Mouse (Mus musculus): Measurements from ENCODE around the gene Myo5a. TPM values are rescaled to one million over a fixed set of nuclear protein-coding genes. Genes with fewer than 3 reads are reported as not detected.

Myo5a gene
- polyA plus RNA-seq, 1 experiment from 2014 or later: 15.0 TPM

GRCm38 (mm10) chr9:75035944-75036343, 34.9 kb upstream of the Myo5a start:
- 0 out of 2 replicates have a peak, but pooled peaks cover 3% of the 10 kb centered on the region for H3K36me3 ChIP-seq (ENCODE audit: control insufficient read depth, insufficient read depth, low read length)
- H3K27me3 ChIP-seq (ENCODE audit: control insufficient read depth, insufficient read depth, low read length): no peaks in the 10 kb centered on the region
- no peak overlapping the region for H3K4me3 ChIP-seq (ENCODE audit: low read depth, low read length)
- WGBS (ENCODE audit: insufficient replicate concordance): 66% methylated on average over 4 of the region's 4 CpGs
- ATAC-seq (replicated peaks; ENCODE audit: insufficient number of reproducible peaks, low FRiP score, low TSS enrichment): no peak
- H3K9ac ChIP-seq (ENCODE audit: low read depth, low read length): no peak overlapping the region
- peaks cover 7% of the 10 kb centered on the region for H3K4me1 ChIP-seq (ENCODE audit: control insufficient read depth, insufficient read depth, low read length)
- no peak overlapping the region for H3K4me2 ChIP-seq
- no peaks in the 10 kb centered on the region for H3K9me3 ChIP-seq (replicated peaks; ENCODE audit: control insufficient read depth, low read length)
- H3K27ac ChIP-seq (ENCODE audit: low read depth, low read length): no peak overlapping the region

GRCm38 (mm10) chr9:75037451-75038356, 33.1 kb upstream of the Myo5a start, which contains the start of gene Arpp19:
Gene Arpp19 (plus strand): TSS chr9:75037614.
- Histone ChIP-seq H3K36me3 (ENCODE audit: control insufficient read depth, insufficient read depth, low read length) (no peaks in the 10 kb centered on the region), H3K27ac (ENCODE audit: low read depth, low read length) (0 out of 2 replicates have a peak within 1 kb of the TSS, but pooled peaks have one; percentile 31), H3K9ac (ENCODE audit: low read depth, low read length) (peak within 1 kb of the TSS; percentile 97), H3K4me3 (ENCODE audit: low read depth, low read length) (peak within 1 kb of the TSS; percentile 95), H3K27me3 (ENCODE audit: control insufficient read depth, insufficient read depth, low read length) (no peaks in the 10 kb centered on the region), H3K9me3 (replicated peaks; ENCODE audit: control insufficient read depth, low read length) (no peaks in the 10 kb centered on the region), H3K4me1 (ENCODE audit: control insufficient read depth, insufficient read depth, low read length) (peaks cover 7% of the 10 kb centered on the region), H3K4me2 (peak within 1 kb of the TSS; percentile 65)
- under 1% methylated on average over 73 of the region's 73 CpGs for whole genome bisulfite sequencing (ENCODE audit: insufficient replicate concordance)
- peak; percentile 93 for ATAC-seq (replicated peaks; ENCODE audit: insufficient number of reproducible peaks, low FRiP score, low TSS enrichment)

- 0 out of 2 replicates have a peak overlapping the region, but pooled peaks have one; percentile 31 for H3K27ac ChIP-seq (ENCODE audit: low read depth, low read length)
- no peaks in the 10 kb centered on the region for H3K36me3 ChIP-seq (ENCODE audit: control insufficient read depth, insufficient read depth, low read length)
- H3K4me2 ChIP-seq: peak overlapping the region; percentile 65
- no peaks in the 10 kb centered on the region for H3K9me3 ChIP-seq (replicated peaks; ENCODE audit: control insufficient read depth, low read length)
- H3K27me3 ChIP-seq (ENCODE audit: control insufficient read depth, insufficient read depth, low read length): no peaks in the 10 kb centered on the region
- H3K9ac ChIP-seq (ENCODE audit: low read depth, low read length): peak overlapping the region; percentile 97
- H3K4me1 ChIP-seq (ENCODE audit: control insufficient read depth, insufficient read depth, low read length): peaks cover 7% of the 10 kb centered on the region
- WGBS (ENCODE audit: insufficient replicate concordance): 1% methylated on average over 10 of the region's 10 CpGs
- peak overlapping the region; percentile 95 for H3K4me3 ChIP-seq (ENCODE audit: low read depth, low read length)
- no peak for ATAC-seq (replicated peaks; ENCODE audit: insufficient number of reproducible peaks, low FRiP score, low TSS enrichment)
Measured at GRCm38 (mm10) chr9:75038357-75038688, 32.5 kb upstream of the Myo5a start.

- Histone ChIP-seq H3K27ac (ENCODE audit: low read depth, low read length) (no peak overlapping the region), H3K4me1 (ENCODE audit: control insufficient read depth, insufficient read depth, low read length) (peaks cover 7% of the 10 kb centered on the region), H3K4me3 (ENCODE audit: low read depth, low read length) (no peak overlapping the region), H3K9ac (ENCODE audit: low read depth, low read length) (no peak overlapping the region), H3K36me3 (ENCODE audit: control insufficient read depth, insufficient read depth, low read length) (no peaks in the 10 kb centered on the region), H3K9me3 (replicated peaks; ENCODE audit: control insufficient read depth, low read length) (no peaks in the 10 kb centered on the region), H3K27me3 (ENCODE audit: control insufficient read depth, insufficient read depth, low read length) (no peaks in the 10 kb centered on the region), H3K4me2 (no peak overlapping the region)
- 86% methylated on average over 2 of the region's 2 CpGs for WGBS (ENCODE audit: insufficient replicate concordance)
- ATAC-seq (replicated peaks; ENCODE audit: insufficient number of reproducible peaks, low FRiP score, low TSS enrichment): no peak
Measured at GRCm38 (mm10) chr9:75040566-75040965, 30.2 kb upstream of the Myo5a start.

GRCm38 (mm10) chr9:75041840-75042525, 28.8 kb upstream of the Myo5a start:
- WGBS (ENCODE audit: insufficient replicate concordance): 81% methylated on average over 2 of the region's 2 CpGs

GRCm38 (mm10) chr9:75043191-75043590, 27.6 kb upstream of the Myo5a start:
- no peak for ATAC-seq (replicated peaks; ENCODE audit: insufficient number of reproducible peaks, low FRiP score, low TSS enrichment)
- 92% methylated on average over 2 of the region's 2 CpGs for WGBS (ENCODE audit: insufficient replicate concordance)
- no peak overlapping the region for H3K27ac ChIP-seq (ENCODE audit: low read depth, low read length)

More at GRCm38 (mm10) chr9:75041840-75042525, 28.8 kb upstream of the Myo5a start:
- no peaks in the 10 kb centered on the region for H3K36me3 ChIP-seq (ENCODE audit: control insufficient read depth, insufficient read depth, low read length)
- no peak overlapping the region for H3K9ac ChIP-seq (ENCODE audit: low read depth, low read length)
- ATAC-seq (replicated peaks; ENCODE audit: insufficient number of reproducible peaks, low FRiP score, low TSS enrichment): no peak
- no peaks in the 10 kb centered on the region for H3K27me3 ChIP-seq (ENCODE audit: control insufficient read depth, insufficient read depth, low read length)
- H3K4me1 ChIP-seq (ENCODE audit: control insufficient read depth, insufficient read depth, low read length): peaks cover 7% of the 10 kb centered on the region
- no peak overlapping the region for H3K4me2 ChIP-seq
- no peaks in the 10 kb centered on the region for H3K9me3 ChIP-seq (replicated peaks; ENCODE audit: control insufficient read depth, low read length)
- no peak overlapping the region for H3K27ac ChIP-seq (ENCODE audit: low read depth, low read length)
- H3K4me3 ChIP-seq (ENCODE audit: low read depth, low read length): no peak overlapping the region

GRCm38 (mm10) chr9:75047079-75047478, 23.7 kb upstream of the Myo5a start:
- no peak overlapping the region for H3K9ac ChIP-seq (ENCODE audit: low read depth, low read length)
- H3K4me3 ChIP-seq (ENCODE audit: low read depth, low read length): no peak overlapping the region
- H3K4me1 ChIP-seq (ENCODE audit: control insufficient read depth, insufficient read depth, low read length): no peaks in the 10 kb centered on the region
- no peaks in the 10 kb centered on the region for H3K9me3 ChIP-seq (replicated peaks; ENCODE audit: control insufficient read depth, low read length)
- no peak overlapping the region for H3K4me2 ChIP-seq
- no peaks in the 10 kb centered on the region for H3K27me3 ChIP-seq (ENCODE audit: control insufficient read depth, insufficient read depth, low read length)
- H3K27ac ChIP-seq (ENCODE audit: low read depth, low read length): no peak overlapping the region
- ATAC-seq (replicated peaks; ENCODE audit: insufficient number of reproducible peaks, low FRiP score, low TSS enrichment): no peak
- no peaks in the 10 kb centered on the region for H3K36me3 ChIP-seq (ENCODE audit: control insufficient read depth, insufficient read depth, low read length)

More at GRCm38 (mm10) chr9:75043191-75043590, 27.6 kb upstream of the Myo5a start:
- H3K4me2 ChIP-seq: no peak overlapping the region
- H3K4me1 ChIP-seq (ENCODE audit: control insufficient read depth, insufficient read depth, low read length): peaks cover 7% of the 10 kb centered on the region
- H3K9ac ChIP-seq (ENCODE audit: low read depth, low read length): no peak overlapping the region
- no peaks in the 10 kb centered on the region for H3K9me3 ChIP-seq (replicated peaks; ENCODE audit: control insufficient read depth, low read length)
- H3K36me3 ChIP-seq (ENCODE audit: control insufficient read depth, insufficient read depth, low read length): no peaks in the 10 kb centered on the region
- H3K27me3 ChIP-seq (ENCODE audit: control insufficient read depth, insufficient read depth, low read length): no peaks in the 10 kb centered on the region
- no peak overlapping the region for H3K4me3 ChIP-seq (ENCODE audit: low read depth, low read length)

- Histone ChIP-seq H3K4me2 (no peak overlapping the region), H3K27ac (ENCODE audit: low read depth, low read length) (no peak overlapping the region), H3K9me3 (replicated peaks; ENCODE audit: control insufficient read depth, low read length) (no peaks in the 10 kb centered on the region), H3K9ac (ENCODE audit: low read depth, low read length) (no peak overlapping the region), H3K27me3 (ENCODE audit: control insufficient read depth, insufficient read depth, low read length) (no peaks in the 10 kb centered on the region), H3K36me3 (ENCODE audit: control insufficient read depth, insufficient read depth, low read length) (no peaks in the 10 kb centered on the region), H3K4me1 (ENCODE audit: control insufficient read depth, insufficient read depth, low read length) (no peaks in the 10 kb centered on the region), H3K4me3 (ENCODE audit: low read depth, low read length) (no peak overlapping the region)
- 76% methylated on average over 3 of the region's 3 CpGs for WGBS (ENCODE audit: insufficient replicate concordance)
- no peak for ATAC-seq (replicated peaks; ENCODE audit: insufficient number of reproducible peaks, low FRiP score, low TSS enrichment)
Measured at GRCm38 (mm10) chr9:75049100-75049499, 21.7 kb upstream of the Myo5a start.

All from heart, embryonic 11.5 days (tissue).